Mouse (Mus musculus) stomach, embryonic 14.5 days (tissue): Measurements from ENCODE around the gene Cyp4a30b. TPM values are rescaled to one million over a fixed set of nuclear protein-coding genes. Genes with fewer than 3 reads are reported as not detected.
A peak's percentile ranks its signal among the peaks of the same experiment; 100 is the strongest.
"Not testable (repeated sequence)": the region's sequence is repeated elsewhere in the genome, so short reads cannot be mapped to it uniquely, and the experiment has no call there.

Experiments used
- ATAC-seq: fragments of 200-750 bp; cut with Nextera tagmentation; 2 replicates; pipeline ENCODE4 v1.8.0; 2017; ENCODE audit warnings: low read depth, moderate TSS enrichment; ENCODE audit not compliant: insufficient number of reproducible peaks, insufficient read depth, low FRiP score
- H3K27ac ChIP-seq: fragments of 300-500 bp; sonication (generic); 2 replicates; pipeline ENCODE4 v1.5.1; 2014; ENCODE audit warnings: mild to moderate bottlenecking, low read length, moderate library complexity, mixed read lengths
- H3K27me3 ChIP-seq: fragments of 300-500 bp; sonication (generic); 2 replicates; pipeline ENCODE4 v1.6.1; 2014; ENCODE audit warnings: low read length, control low read depth, mixed read lengths; ENCODE audit not compliant: control insufficient read depth, insufficient read depth
- H3K36me3 ChIP-seq: fragments of 300-500 bp; sonication (generic); 2 replicates; pipeline ENCODE4 v1.6.1; 2014; ENCODE audit warnings: mild to moderate bottlenecking, control low read depth, low read length, moderate library complexity, mixed read lengths; ENCODE audit not compliant: control insufficient read depth, insufficient read depth
- H3K4me1 ChIP-seq: fragments of 300-500 bp; sonication (generic); 2 replicates; pipeline ENCODE4 v1.6.1; 2014; ENCODE audit warnings: low read length, control low read depth, mixed read lengths; ENCODE audit not compliant: control insufficient read depth, insufficient read depth
- H3K4me2 ChIP-seq: fragments of 300-500 bp; sonication (generic); replicated peaks from 2 replicates; pipeline ENCODE4 v1.6.1; 2014; ENCODE audit warnings: low read depth, low read length, control low read depth
- H3K4me3 ChIP-seq: fragments of 300-500 bp; sonication (generic); 2 replicates; pipeline ENCODE4 v1.5.1; 2014; ENCODE audit warnings: low read depth, low read length, control low read depth
- H3K9ac ChIP-seq: fragments of 300-500 bp; sonication (generic); replicated peaks from 2 replicates; pipeline ENCODE4 v1.6.1; 2014; ENCODE audit warnings: low read depth, mild to moderate bottlenecking, control low read depth, low read length, moderate library complexity, mixed read lengths
- H3K9me3 ChIP-seq: fragments of 300-500 bp; sonication (generic); 2 replicates; pipeline ENCODE4 v1.6.1; 2016; ENCODE audit warnings: low read depth, low read length, control low read depth; ENCODE audit not compliant: control insufficient read depth
- WGBS: fragments of 180-500 bp; shearing (Covaris S2); extraction: QIAGEN DNeasy Blood & Tissue Kit; methylation state at CpG from one replicate; pipeline ENCODE4 v1.1.7; 2014; 5-methylcytosine and 5-hydroxymethylcytosine counted together
- polyA plus RNA-seq: library from polyadenylated mRNA; unstranded; fragments of >200 nt; fragmentation: Nextera tagmentation; extraction: Ambion mirVana; gene quantifications from 2 replicates; pipeline ENCODE4 v1.2.1, GENCODE M21; 2014

Cyp4a30b gene
- polyA plus RNA-seq: not detected in 2 replicates

GRCm38 (mm10) chr4:115452304-115452703 is at the start of gene Cyp4a30b:
Gene Cyp4a30b (plus strand): TSS chr4:115452604.
- Histone ChIP-seq H3K4me2 (no peak within 1 kb of the TSS), H3K4me3 (no peak within 1 kb of the TSS), H3K4me1 (no peaks in the 10 kb centered on the region), H3K27me3 (no peaks in the 10 kb centered on the region), H3K27ac (no peak within 1 kb of the TSS), H3K9ac (no peak within 1 kb of the TSS), H3K36me3 (no peaks in the 10 kb centered on the region), H3K9me3 (no peaks in the 10 kb centered on the region)
- WGBS: 64% methylated on average over 3 of the region's 3 CpGs
- ATAC-seq: no peak

- not testable (repeated sequence) for H3K36me3 ChIP-seq, H3K9ac ChIP-seq, H3K9me3 ChIP-seq, H3K4me3 ChIP-seq, H3K27me3 ChIP-seq, H3K4me1 ChIP-seq, ATAC-seq, H3K4me2 ChIP-seq, H3K27ac ChIP-seq
These were observed 41.1 kb upstream of the Cyp4a30b start, which contains the start of gene Cyp4a12b for GRCm38 (mm10) chr4:115411324-115411723. Gene Cyp4a12b (plus strand): TSS chr4:115411624.

- no peaks in the 10 kb centered on the region for H3K9me3 ChIP-seq
- no peak overlapping the region for H3K4me2 ChIP-seq
- no peaks in the 10 kb centered on the region for H3K4me1 ChIP-seq
- H3K27me3 ChIP-seq: no peaks in the 10 kb centered on the region
- ATAC-seq: no peak
- H3K4me3 ChIP-seq: no peak overlapping the region
- 66% methylated on average over 3 of the region's 3 CpGs for WGBS
- H3K36me3 ChIP-seq: no peaks in the 10 kb centered on the region
- no peak overlapping the region for H3K27ac ChIP-seq
- no peak overlapping the region for H3K9ac ChIP-seq
These were observed 1.7 kb upstream of the Cyp4a30b start for GRCm38 (mm10) chr4:115450577-115451137.

- not testable (repeated sequence) for H3K27ac ChIP-seq, H3K4me1 ChIP-seq, H3K27me3 ChIP-seq, H3K9me3 ChIP-seq, H3K4me2 ChIP-seq, H3K4me3 ChIP-seq, H3K36me3 ChIP-seq, H3K9ac ChIP-seq, ATAC-seq
- 82% methylated on average over 3 of the region's 3 CpGs for WGBS
These were observed 21.2 kb downstream of the Cyp4a30b start for GRCm38 (mm10) chr4:115473585-115473984.

- H3K4me3 ChIP-seq, H3K4me2 ChIP-seq, H3K9ac ChIP-seq, H3K4me1 ChIP-seq, H3K9me3 ChIP-seq, H3K36me3 ChIP-seq, H3K27ac ChIP-seq, H3K27me3 ChIP-seq: not testable (repeated sequence)
- ATAC-seq: 0 out of 2 replicates have a peak, but pooled peaks have one; percentile 33
These were observed 23.6 kb downstream of the Cyp4a30b start for GRCm38 (mm10) chr4:115476051-115476450.

GRCm38 (mm10) chr4:115481006-115481652 is 28.7 kb downstream of the Cyp4a30b start:
- no peak for ATAC-seq
- H3K9ac ChIP-seq: no peak overlapping the region
- no peak overlapping the region for H3K4me3 ChIP-seq
- H3K4me1 ChIP-seq: no peaks in the 10 kb centered on the region
- WGBS: 72% methylated on average over 6 of the region's 6 CpGs
- no peaks in the 10 kb centered on the region for H3K9me3 ChIP-seq
- no peak overlapping the region for H3K4me2 ChIP-seq
- H3K36me3 ChIP-seq: no peaks in the 10 kb centered on the region
- H3K27me3 ChIP-seq: no peaks in the 10 kb centered on the region
- no peak overlapping the region for H3K27ac ChIP-seq

- no peaks in the 10 kb centered on the region for H3K27me3 ChIP-seq
- H3K9ac ChIP-seq: no peak within 1 kb of the TSS
- H3K4me3 ChIP-seq: no peak within 1 kb of the TSS
- H3K4me1 ChIP-seq: no peaks in the 10 kb centered on the region
- no peak for ATAC-seq
- no peaks in the 10 kb centered on the region for H3K36me3 ChIP-seq
- WGBS: 84% methylated on average over 1 of the region's 1 CpGs
- no peak within 1 kb of the TSS for H3K27ac ChIP-seq
- H3K4me2 ChIP-seq: no peak within 1 kb of the TSS
- H3K9me3 ChIP-seq: no peaks in the 10 kb centered on the region
These were observed 43.6 kb downstream of the Cyp4a30b start, which contains the start of gene Cyp4a14 for GRCm38 (mm10) chr4:115496001-115496400. Gene Cyp4a14 (minus strand): TSS chr4:115496142.

GRCm38 (mm10) chr4:115497466-115497865 is 45.1 kb downstream of the Cyp4a30b start:
- no peak for ATAC-seq
- Histone ChIP-seq H3K4me1 (no peaks in the 10 kb centered on the region), H3K4me3 (no peak overlapping the region), H3K4me2 (no peak overlapping the region), H3K9me3 (no peaks in the 10 kb centered on the region), H3K27me3 (no peaks in the 10 kb centered on the region), H3K9ac (no peak overlapping the region), H3K36me3 (no peaks in the 10 kb centered on the region), H3K27ac (no peak overlapping the region)
- WGBS: 69% methylated on average over 3 of the region's 3 CpGs

- H3K4me2 ChIP-seq, H3K9ac ChIP-seq, ATAC-seq, H3K4me3 ChIP-seq, H3K36me3 ChIP-seq, H3K9me3 ChIP-seq, H3K27ac ChIP-seq, H3K27me3 ChIP-seq, H3K4me1 ChIP-seq: not testable (repeated sequence)
These were observed 61.6 kb downstream of the Cyp4a30b start for GRCm38 (mm10) chr4:115513964-115514363.
